Mouse (Mus musculus): ENCODE data around the gene Otol1. TPM values are rescaled to one million over a fixed set of nuclear protein-coding genes. Genes with fewer than 3 reads are reported as not detected.

The Otol1 gene
- total RNA-seq (2022): not detected

DNA sequence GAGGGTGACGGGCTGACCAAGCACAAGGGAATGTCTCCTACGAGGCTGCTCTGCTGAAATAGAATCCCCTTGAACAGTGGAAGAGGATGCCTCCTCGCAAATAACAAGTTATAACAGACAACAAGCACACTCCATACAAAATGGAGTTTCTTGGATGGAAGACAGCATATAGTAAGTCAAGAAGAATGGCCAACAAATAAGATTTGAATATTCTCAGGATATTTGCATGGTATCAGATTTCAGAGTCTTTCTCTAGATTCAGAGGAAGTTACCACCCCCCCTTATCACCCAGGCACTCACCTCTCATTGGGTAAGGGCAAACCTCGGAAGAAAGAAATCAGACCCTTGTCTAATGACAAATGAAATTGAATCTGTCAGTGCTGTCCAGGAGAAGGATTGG lies at the start of gene Otol1:
TSS of gene Otol1 (plus strand) at position 301 of the 400 bp plus-strand sequence.
- no peak for DNase-seq (ENCODE audit: low spot score in 2 of 2)

GRCm38 (mm10) chr3:69962187-69962586 lies 45.2 kb upstream of the Otol1 start:
- DNase-seq (ENCODE audit: low spot score in 2 of 2): no peak

GRCm38 (mm10) chr3:69971482-69972097 lies 35.8 kb upstream of the Otol1 start:
- no peak for DNase-seq (ENCODE audit: low spot score in 2 of 2)

DNA sequence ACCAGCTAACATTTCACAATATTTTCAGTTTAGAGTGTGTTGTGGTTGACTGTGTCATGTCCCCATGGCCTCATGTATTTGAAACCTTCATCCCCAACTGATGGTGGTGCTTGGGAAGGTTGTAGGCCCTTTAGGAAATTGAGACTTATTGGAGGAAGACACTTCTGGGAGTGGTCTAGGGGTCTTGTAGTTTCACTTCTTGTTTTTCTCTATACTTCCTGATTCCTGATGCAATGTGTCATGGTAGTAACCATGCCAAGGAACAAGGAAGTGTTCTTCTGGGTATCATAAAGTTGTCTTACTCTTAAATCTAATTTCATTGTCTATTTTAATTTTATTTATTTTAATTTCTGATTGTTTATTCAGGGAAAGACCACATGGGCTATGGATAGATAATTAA lies 29.3 kb upstream of the Otol1 start:
- DNase-seq (ENCODE audit: low spot score in 2 of 2): no peak

GRCm38 (mm10) chr3:69993806-69994205 lies 13.6 kb upstream of the Otol1 start:
- no peak for DNase-seq (ENCODE audit: low spot score in 2 of 2)

GRCm38 (mm10) chr3:70001540-70001939 lies 5.9 kb upstream of the Otol1 start:
- no peak for DNase-seq (ENCODE audit: low spot score in 2 of 2)

DNA sequence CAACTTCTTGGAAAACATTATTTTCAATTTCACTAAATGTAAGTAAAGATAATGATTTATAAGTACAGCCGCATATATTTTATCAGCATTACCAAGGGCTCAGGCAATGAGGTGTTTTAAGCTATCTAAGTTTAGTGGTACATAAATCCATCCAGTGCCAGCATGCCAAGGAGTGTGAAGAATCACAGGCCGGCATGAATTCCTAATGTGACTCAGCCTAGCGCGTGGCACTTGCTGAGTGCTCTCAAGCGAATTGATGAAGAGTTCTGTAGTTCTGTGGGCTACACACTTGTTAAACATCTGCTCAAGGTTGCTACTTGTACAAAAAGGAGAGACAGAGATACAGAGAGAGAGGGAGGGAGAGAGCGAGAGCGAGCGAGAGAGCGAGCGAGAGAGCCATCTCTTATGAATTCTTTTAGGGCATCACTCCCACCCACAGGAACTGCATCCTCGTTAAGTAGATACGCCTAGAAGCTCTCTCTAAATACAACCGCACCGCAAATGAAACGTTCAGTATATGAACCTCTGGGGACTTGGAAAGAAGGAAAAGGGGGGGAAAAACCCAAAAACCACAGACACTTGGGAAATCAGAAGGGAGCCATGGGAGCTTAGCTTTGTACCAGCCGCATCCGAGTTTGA lies 4.2 kb upstream of the Otol1 start:
- DNase-seq (ENCODE audit: low spot score in 2 of 2): no peak

GRCm38 (mm10) chr3:70003955-70004354 lies 3.5 kb upstream of the Otol1 start:
- DNase-seq (ENCODE audit: low spot score in 2 of 2): no peak

DNA sequence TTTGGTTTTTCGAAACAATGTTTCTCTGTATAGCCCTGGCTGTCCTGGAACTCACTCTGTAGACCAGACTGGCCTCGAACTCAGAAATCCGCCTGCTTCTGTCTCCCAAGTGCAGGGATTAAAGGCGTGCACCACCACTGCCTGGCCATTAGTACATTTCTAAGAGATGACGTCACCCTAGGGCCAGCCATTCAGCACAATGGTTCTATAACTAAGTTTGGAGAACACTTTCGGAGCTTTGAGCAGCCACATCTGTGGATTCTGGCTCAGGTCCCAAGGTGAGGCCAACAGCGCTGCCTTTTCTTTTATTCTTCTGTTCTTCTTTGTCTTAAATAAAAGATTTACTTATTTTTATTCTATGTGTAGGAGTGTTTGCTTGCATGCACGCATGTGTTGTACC lies 3.0 kb upstream of the Otol1 start:
- no peak for DNase-seq (ENCODE audit: low spot score in 2 of 2)

DNA sequence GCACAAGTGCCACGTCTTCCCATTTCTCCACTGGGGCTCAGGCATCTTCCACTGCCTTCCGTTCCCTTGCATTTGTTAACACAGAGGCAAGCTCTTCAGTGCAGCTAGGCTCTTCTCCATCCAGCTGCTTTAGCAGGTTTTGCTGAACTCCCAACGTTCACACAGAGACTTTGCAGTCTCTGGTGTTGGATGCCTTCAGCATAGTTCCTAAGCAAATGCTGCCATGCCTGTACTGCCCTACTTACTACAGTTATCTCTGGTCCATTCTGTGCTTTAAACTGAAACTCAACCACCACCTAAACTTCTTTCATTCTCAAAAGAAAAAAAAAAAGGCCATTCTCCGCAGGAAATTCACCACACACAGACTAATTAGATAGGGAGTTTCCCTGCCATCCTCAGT lies 5.2 kb downstream of the Otol1 start:
- DNase-seq (ENCODE audit: low spot score in 2 of 2): no peak

GRCm38 (mm10) chr3:70026605-70027004 lies 19.2 kb downstream of the Otol1 start:
- no peak for DNase-seq (ENCODE audit: low spot score in 2 of 2)

- no peak for DNase-seq (ENCODE audit: low spot score in 2 of 2)
Observed at GRCm38 (mm10) chr3:70029260-70029659, 21.8 kb downstream of the Otol1 start.

GRCm38 (mm10) chr3:70035593-70035992 lies 28.2 kb downstream of the Otol1 start:
- no peak for DNase-seq (ENCODE audit: low spot score in 2 of 2)

Other genes starting within 250 kb of the Otol1 start
- not detected for gene Sptssb, start 147.7 kb upstream of the Otol1 start, total RNA-seq (2022)

Measured in gastrocnemius, adult 8-10 months (tissue).